Mouse (Mus musculus): Measurements from ENCODE around the gene Lysmd4.
"Not testable (repeated sequence)": the region's sequence is repeated elsewhere in the genome, so short reads cannot be mapped to it uniquely, and the experiment has no call there.

Gene Lysmd4

DNA sequence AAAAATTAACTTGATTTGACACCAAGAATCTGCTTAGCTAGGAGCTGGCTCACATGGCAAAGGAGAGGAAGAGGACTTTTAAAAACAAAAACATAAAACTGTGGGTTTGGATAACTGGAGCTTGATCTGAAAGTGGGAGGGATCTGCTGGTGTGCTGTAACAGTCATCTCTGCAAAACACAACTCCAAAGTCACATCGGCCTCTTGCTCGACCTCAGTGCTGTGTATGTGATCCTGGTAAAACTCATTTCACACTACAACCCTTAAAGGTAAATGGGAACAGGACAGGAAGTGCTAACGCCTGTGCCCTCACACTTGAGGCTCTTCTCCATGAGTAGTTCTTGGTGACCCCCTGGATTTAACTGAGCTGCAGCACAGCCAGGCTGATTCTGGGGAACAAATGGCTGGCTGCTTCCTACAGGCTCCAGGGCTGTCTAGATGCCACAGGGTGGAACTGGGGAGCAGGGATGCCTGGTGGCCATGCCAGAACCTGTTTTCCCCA, 8.3 kb downstream of the Lysmd4 start:
- no peak for DNase-seq (ENCODE audit: low spot score in 2 of 2)

DNA sequence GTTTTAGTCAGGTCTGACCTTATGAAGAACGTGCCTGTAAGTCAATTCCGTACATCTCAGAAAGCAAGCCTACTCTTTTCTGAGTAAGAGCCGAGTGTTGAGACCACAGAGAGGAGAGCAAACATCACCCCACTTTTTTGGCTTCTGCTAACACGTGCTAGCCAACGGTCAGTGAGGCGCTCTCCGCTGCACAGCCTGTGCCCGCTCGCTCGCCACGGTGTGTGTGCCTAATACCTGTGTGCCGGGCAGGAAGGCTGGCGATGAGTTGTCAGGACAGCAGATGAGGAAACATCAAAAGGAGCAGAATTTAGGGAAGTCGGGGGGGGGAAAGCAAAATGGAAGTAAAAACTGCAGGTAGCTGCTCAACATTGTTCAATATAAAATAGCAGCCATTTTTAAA, 10.2 kb downstream of the Lysmd4 start:
- no peak for DNase-seq (ENCODE audit: low spot score in 2 of 2)

DNA sequence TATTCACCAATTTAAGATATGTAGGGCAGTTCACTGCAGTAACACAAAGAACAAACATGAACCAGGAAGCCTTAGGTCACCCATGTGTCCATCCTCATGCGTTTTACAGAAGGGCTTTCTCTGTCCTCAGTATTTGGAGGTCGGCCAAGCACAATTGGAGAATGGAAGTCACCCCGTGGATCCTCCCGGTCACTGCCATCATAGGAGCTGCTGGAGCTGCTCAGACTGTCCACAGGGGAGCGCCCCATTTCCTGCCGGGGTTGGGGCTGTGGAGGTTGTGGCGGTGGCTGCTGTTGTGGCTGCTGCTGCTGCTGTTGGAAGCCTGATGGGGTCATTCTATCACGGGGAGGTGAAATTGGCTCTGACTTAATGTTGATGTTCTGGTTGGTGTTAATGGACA, 12.5 kb downstream of the Lysmd4 start:
- DNase-seq (ENCODE audit: low spot score in 2 of 2), result no peak

DNA sequence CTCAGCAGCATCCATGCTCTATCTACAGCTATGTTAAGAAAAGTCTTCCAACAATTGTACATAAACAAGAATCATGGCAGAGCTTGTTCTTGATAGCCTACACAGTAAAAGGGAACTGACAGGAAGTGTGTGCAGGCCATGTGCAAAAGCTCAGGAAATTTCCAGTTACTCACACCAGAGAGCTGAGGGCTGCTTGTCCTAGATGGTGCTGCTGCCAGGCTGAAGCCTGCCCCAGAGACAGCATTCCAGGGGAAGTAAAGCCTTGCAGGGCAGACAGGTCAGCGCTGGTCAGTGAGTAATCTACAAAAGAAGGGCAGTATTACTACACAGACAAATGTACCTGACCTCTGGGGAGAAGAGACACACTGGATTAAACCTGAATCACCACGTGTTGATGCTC, 14.0 kb downstream of the Lysmd4 start:
- no peak for DNase-seq (ENCODE audit: low spot score in 2 of 2)

DNA sequence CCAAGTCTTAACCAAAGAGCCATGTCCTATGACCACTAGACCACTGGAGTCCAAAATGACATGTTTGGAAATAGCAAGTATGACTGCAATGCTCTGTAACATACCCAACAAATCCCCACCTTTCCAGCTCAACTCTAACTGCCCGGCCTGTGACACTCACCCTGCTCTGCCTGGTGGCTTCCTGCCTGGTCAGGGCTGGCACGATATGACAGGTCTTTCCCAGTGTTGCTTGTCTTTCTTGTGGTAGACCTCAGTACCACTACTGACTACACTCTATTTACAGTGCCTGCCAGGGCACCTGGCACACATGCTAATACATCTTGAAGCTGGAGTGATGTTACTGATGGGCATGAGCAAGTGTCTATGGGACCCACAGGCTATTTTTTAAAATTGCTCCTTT, 15.4 kb downstream of the Lysmd4 start:
- no peak for DNase-seq (ENCODE audit: low spot score in 2 of 2)

GRCm38 (mm10) chr7:67241969-67242368, 19.6 kb downstream of the Lysmd4 start:
- no peak for DNase-seq (ENCODE audit: low spot score in 2 of 2)

- no peak for DNase-seq (ENCODE audit: low spot score in 2 of 2)
Observed at GRCm38 (mm10) chr7:67243121-67243893, 21.0 kb downstream of the Lysmd4 start.

- DNase-seq (ENCODE audit: low spot score in 2 of 2), result no peak
Observed at GRCm38 (mm10) chr7:67243894-67244282, 21.5 kb downstream of the Lysmd4 start.

DNA sequence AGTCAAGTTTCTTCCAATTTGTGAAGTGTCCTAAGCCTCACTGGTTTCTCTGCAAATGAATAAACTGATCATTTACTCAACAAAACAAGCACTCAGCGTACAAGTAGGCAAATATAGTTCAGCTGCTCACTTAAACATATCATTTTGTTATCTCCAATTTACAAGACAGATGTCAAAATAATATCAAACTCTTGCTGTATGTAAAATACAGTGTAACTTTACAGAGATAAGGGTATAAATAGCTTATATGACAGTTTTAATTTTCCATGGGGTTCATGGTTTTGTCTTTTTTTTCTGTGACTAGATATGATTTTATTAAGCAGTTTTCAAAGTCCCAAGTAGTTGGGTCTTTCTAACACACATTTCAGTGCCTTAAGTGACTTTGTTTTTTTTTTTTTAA, 22.9 kb downstream of the Lysmd4 start:
- no peak for DNase-seq (ENCODE audit: low spot score in 2 of 2)

DNA sequence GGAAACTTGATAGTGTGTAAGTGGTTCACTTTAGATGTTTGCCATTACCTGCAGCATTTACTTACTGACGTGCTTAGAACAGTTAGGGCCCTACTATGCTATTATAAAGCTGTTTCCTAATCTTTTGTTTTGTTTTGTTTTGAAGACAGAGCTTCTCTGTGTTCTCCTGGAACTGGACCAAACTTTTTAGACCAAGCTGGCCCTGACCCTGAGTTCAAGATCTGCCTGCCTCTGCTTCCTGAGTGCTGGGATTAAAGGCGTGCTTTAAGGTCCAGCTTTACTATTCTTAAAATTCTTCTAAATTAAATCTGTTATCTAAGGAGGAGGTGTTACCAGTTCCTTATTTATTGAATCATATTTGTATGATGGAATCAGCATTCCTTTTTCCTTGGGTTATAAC, 23.7 kb downstream of the Lysmd4 start:
- DNase-seq (ENCODE audit: low spot score in 2 of 2), result no peak

GRCm38 (mm10) chr7:67259828-67260563, 37.7 kb downstream of the Lysmd4 start:
- DNase-seq (ENCODE audit: low spot score in 2 of 2), result peak in 1 of 2 experiments; percentile 44

GRCm38 (mm10) chr7:67270447-67270846, 48.1 kb downstream of the Lysmd4 start:
- DNase-seq (ENCODE audit: low spot score in 2 of 2), result not testable (repeated sequence)

DNA sequence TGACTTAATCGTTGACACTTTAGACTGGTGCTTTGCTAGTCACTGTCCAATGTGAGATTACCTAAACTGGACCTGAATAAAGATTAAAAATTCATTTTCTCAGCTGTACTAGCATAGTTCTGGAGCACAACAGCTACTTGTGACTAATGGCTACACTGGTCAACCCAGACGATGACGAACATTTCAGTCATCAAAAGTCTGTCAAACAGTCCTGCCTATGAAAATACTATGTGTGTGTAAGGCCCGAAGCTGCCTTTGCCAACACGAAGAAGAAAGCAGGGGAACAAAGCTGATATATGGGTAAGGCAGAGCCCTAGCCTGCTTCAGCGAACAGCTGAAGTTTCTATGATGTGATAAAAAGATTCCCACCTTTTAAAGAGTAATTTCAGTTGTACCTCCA, 61.2 kb downstream of the Lysmd4 start:
- no peak for DNase-seq (ENCODE audit: low spot score in 2 of 2)

DNA sequence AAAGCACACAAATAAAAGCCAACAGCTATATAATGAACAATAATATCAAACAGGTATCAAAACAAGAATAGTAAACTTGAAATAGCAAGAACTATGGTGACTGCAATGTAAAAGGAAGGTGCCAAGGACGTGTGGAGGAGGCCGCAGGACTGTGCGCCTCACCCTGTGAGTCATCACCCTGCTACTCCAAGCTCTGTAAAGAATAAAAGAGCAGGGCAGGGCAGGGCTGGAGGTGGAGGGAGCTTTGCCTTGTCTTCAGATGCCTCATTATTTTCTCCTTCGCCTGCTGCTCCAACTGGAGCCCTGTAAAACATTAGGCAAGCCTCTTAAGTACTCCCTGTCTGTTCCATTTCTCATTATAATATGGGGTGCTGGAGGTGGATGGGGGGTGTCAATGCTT, 65.1 kb downstream of the Lysmd4 start:
- no peak for DNase-seq (ENCODE audit: low spot score in 2 of 2)

- DNase-seq (ENCODE audit: low spot score in 2 of 2), result no peak
Observed at GRCm38 (mm10) chr7:67291356-67291755, 69.0 kb downstream of the Lysmd4 start.

GRCm38 (mm10) chr7:67296419-67296818, 74.1 kb downstream of the Lysmd4 start:
- no peak for DNase-seq (ENCODE audit: low spot score in 2 of 2)

DNA sequence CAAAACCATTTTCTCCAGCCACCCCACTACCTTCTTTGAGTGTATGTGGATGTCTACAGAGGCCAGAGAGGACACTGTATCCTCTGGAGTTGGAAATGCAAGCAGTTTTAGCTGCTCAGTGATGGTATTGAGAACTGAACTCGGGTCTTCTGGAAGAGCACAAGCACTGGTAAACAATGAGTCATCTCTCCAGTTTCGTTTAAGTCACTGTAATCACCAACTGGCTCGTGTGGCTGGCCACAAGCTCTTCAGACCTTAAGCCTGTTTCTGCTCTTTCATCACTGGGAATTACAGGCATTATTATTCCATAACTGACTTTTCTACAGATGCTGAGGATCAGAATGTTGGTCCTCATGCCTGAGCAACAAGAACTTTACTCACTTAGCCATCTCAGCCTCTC, 82.6 kb downstream of the Lysmd4 start:
- no peak for DNase-seq (ENCODE audit: low spot score in 2 of 2)

- no peak for DNase-seq (ENCODE audit: low spot score in 2 of 2)
Observed at GRCm38 (mm10) chr7:67307078-67307477, 84.7 kb downstream of the Lysmd4 start.

DNA sequence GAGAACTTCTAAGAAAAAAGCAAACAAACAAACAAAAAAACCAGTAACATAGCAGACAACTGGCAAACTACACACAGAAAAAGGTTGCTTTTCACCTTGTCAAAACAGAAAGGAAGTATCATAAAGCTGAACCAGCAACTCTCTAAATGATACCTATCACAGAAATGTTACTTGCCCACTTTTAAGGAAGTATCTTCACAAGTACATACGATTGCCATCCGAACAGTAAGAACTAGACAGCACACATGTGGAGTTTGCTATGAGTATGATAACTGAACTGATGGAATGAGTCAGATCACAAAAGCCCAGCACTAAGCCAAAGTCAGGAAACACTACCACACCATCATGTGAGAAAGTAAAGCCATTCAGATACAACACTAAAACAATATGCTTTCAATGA, 85.8 kb downstream of the Lysmd4 start:
- no peak for DNase-seq (ENCODE audit: low spot score in 2 of 2)

- DNase-seq (ENCODE audit: low spot score in 2 of 2), result no peak
Observed at GRCm38 (mm10) chr7:67310151-67310550, 87.8 kb downstream of the Lysmd4 start.

DNA sequence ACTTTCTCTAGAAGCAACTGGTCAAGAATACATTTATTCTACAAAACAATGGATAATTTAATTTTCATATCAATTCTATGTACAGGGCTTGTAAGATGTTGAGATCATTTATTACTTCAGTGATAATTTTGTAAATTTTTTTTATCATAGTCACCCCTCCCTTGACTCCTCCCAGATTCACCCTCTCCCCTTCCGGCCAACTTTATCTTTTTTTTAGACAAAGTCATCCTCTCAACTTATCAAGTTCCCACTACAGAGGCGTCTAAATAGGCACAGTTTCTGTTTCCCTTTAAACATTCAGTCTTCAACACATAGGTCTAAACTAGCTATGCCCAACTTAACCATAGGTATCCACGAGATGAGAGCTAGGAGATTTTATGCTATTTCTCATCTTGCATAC, 90.9 kb downstream of the Lysmd4 start:
- no peak for DNase-seq (ENCODE audit: low spot score in 2 of 2)

GRCm38 (mm10) chr7:67318697-67319096, 96.4 kb downstream of the Lysmd4 start:
- DNase-seq (ENCODE audit: low spot score in 2 of 2), result no peak

DNA sequence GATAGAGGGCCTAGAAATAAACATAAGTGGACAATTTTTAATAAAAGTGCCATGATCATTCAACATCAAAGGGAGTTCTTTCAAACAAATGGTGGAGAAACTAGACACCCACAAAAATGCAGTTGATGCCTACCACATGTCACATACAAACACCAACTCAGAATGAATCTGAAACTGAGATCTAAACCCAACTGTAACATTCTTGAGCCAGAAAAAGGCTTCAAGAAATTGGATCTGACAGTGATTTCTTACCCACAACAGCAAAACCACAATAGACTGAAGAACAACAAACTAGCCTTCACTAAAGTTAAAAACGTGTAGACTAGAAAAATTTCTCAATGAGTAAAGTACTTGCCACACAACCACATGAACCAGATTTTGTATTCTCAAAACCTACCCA, 98.0 kb downstream of the Lysmd4 start:
- DNase-seq (ENCODE audit: low spot score in 2 of 2), result no peak
